Mouse (Mus musculus) liver, embryonic 15.5 days (tissue): ENCODE results near the gene Sars2. TPM values are rescaled to one million over a fixed set of nuclear protein-coding genes. Genes with fewer than 3 reads are reported as not detected.

Experiments
- ATAC-seq: fragments of 200-750 bp; cut with Nextera tagmentation; 2 replicates; pipeline ENCODE4 v1.8.0; 2017; ENCODE audit warnings: moderate number of reproducible peaks, mild to moderate bottlenecking, moderate library complexity; ENCODE audit not compliant: insufficient read depth
- H3K27ac ChIP-seq: fragments of 300-500 bp; sonication (generic); replicated peaks from 2 replicates; pipeline ENCODE4 v1.5.1; 2015; ENCODE audit warnings: mild to moderate bottlenecking, inconsistent platforms
- H3K27me3 ChIP-seq: fragments of 300-500 bp; sonication (generic); 2 replicates; pipeline ENCODE4 v1.6.1; 2015; ENCODE audit warnings: mild to moderate bottlenecking, inconsistent platforms
- H3K36me3 ChIP-seq: fragments of 300-500 bp; sonication (generic); replicated peaks from 2 replicates; pipeline ENCODE4 v1.6.1; 2015; ENCODE audit warnings: moderate library complexity, mild to moderate bottlenecking, inconsistent platforms
- H3K4me1 ChIP-seq: fragments of 300-500 bp; sonication (generic); replicated peaks from 2 replicates; pipeline ENCODE4 v1.6.1; 2015; ENCODE audit warnings: inconsistent platforms
- H3K4me2 ChIP-seq: fragments of 300-500 bp; sonication (generic); 2 replicates; pipeline ENCODE4 v1.6.1; 2015; ENCODE audit warnings: moderate library complexity, mild to moderate bottlenecking, inconsistent platforms
- H3K4me3 ChIP-seq: fragments of 300-500 bp; sonication (generic); replicated peaks from 2 replicates; pipeline ENCODE4 v1.5.1; 2015; ENCODE audit warnings: mild to moderate bottlenecking, inconsistent platforms
- H3K9ac ChIP-seq: fragments of 300-500 bp; sonication (generic); 2 replicates; pipeline ENCODE4 v1.6.1; 2015; ENCODE audit warnings: moderate library complexity, mild to moderate bottlenecking, inconsistent platforms
- H3K9me3 ChIP-seq: fragments of 300-500 bp; sonication (generic); replicated peaks from 2 replicates; pipeline ENCODE4 v1.6.1; 2016; ENCODE audit warnings: inconsistent platforms
- WGBS: fragments of 180-500 bp; shearing (Covaris S2); methylation state at CpG from one replicate; pipeline ENCODE4 v1.1.7; 2015; ENCODE audit warnings: mixed read lengths; ENCODE audit not compliant: insufficient replicate concordance; 5-methylcytosine and 5-hydroxymethylcytosine counted together
- polyA plus RNA-seq: library from polyadenylated mRNA; unstranded; fragments of >200 nt; fragmentation: Nextera tagmentation; extraction: Ambion mirVana; gene quantifications from 2 replicates; pipeline ENCODE4 v1.2.1, GENCODE M21; 2015

The Sars2 gene
- polyA plus RNA-seq, 1 experiment from 2014 or later: 12.2 TPM

GRCm38 (mm10) chr7:28780067-28780658 lies 38.4 kb downstream of the Sars2 start:
- WGBS: 38% methylated on average over 6 of the region's 6 CpGs
- Histone ChIP-seq H3K27me3 (no peaks in the 10 kb centered on the region), H3K9ac (no peak overlapping the region), H3K4me1 (peaks cover 18% of the 10 kb centered on the region), H3K36me3 (0 out of 2 replicates have a peak, but pooled peaks cover 4% of the 10 kb centered on the region), H3K9me3 (no peaks in the 10 kb centered on the region), H3K4me2 (no peak overlapping the region), H3K4me3 (no peak overlapping the region), H3K27ac (peak overlapping the region; percentile 66; the same call in 1 of the 2 replicates)
- peak; percentile 49; the same call in 1 of the 2 replicates for ATAC-seq

- ATAC-seq: no peak
Measured at GRCm38 (mm10) chr7:28780857-28781256, 39.1 kb downstream of the Sars2 start.

GRCm38 (mm10) chr7:28781261-28781663 lies 39.5 kb downstream of the Sars2 start:
- Histone ChIP-seq H3K36me3 (0 out of 2 replicates have a peak, but pooled peaks cover 4% of the 10 kb centered on the region), H3K4me2 (no peak overlapping the region), H3K4me3 (no peak overlapping the region), H3K27ac (peak overlapping the region; percentile 14; the same call in 1 of the 2 replicates), H3K4me1 (peaks cover 18% of the 10 kb centered on the region), H3K27me3 (no peaks in the 10 kb centered on the region), H3K9ac (no peak overlapping the region), H3K9me3 (no peaks in the 10 kb centered on the region)
- no peak for ATAC-seq
- WGBS: 66% methylated on average over 8 of the region's 8 CpGs

More at GRCm38 (mm10) chr7:28780857-28781256, 39.1 kb downstream of the Sars2 start:
- H3K27ac ChIP-seq: 0 out of 2 replicates have a peak overlapping the region, but pooled peaks have one; percentile 30
- peaks cover 18% of the 10 kb centered on the region for H3K4me1 ChIP-seq
- H3K9me3 ChIP-seq: no peaks in the 10 kb centered on the region
- no peak overlapping the region for H3K4me2 ChIP-seq
- WGBS: 40% methylated on average over 7 of the region's 7 CpGs
- H3K36me3 ChIP-seq: 0 out of 2 replicates have a peak, but pooled peaks cover 4% of the 10 kb centered on the region
- no peak overlapping the region for H3K4me3 ChIP-seq
- H3K27me3 ChIP-seq: no peaks in the 10 kb centered on the region
- H3K9ac ChIP-seq: no peak overlapping the region

- WGBS: 56% methylated on average over 5 of the region's 5 CpGs
Measured at GRCm38 (mm10) chr7:28785161-28785560, 43.4 kb downstream of the Sars2 start.

GRCm38 (mm10) chr7:28787884-28788283 lies 46.1 kb downstream of the Sars2 start:
- WGBS: 75% methylated on average over 9 of the region's 9 CpGs
- Histone ChIP-seq H3K27me3 (no peaks in the 10 kb centered on the region), H3K4me3 (no peak overlapping the region), H3K9me3 (no peaks in the 10 kb centered on the region), H3K4me2 (no peak overlapping the region), H3K36me3 (0 out of 2 replicates have a peak, but pooled peaks cover under 1% of the 10 kb centered on the region), H3K27ac (no peak overlapping the region), H3K4me1 (peaks cover 13% of the 10 kb centered on the region), H3K9ac (no peak overlapping the region)
- ATAC-seq: no peak

More at GRCm38 (mm10) chr7:28785161-28785560, 43.4 kb downstream of the Sars2 start:
- no peak overlapping the region for H3K27ac ChIP-seq
- H3K27me3 ChIP-seq: no peaks in the 10 kb centered on the region
- no peak overlapping the region for H3K9ac ChIP-seq
- 0 out of 2 replicates have a peak, but pooled peaks cover 4% of the 10 kb centered on the region for H3K36me3 ChIP-seq
- ATAC-seq: no peak
- no peak overlapping the region for H3K4me3 ChIP-seq
- no peaks in the 10 kb centered on the region for H3K9me3 ChIP-seq
- H3K4me2 ChIP-seq: no peak overlapping the region
- H3K4me1 ChIP-seq: peaks cover 18% of the 10 kb centered on the region

- Histone ChIP-seq H3K27ac (no peak within 1 kb of the TSS), H3K9me3 (no peaks in the 10 kb centered on the region), H3K4me3 (peak within 1 kb of the TSS; percentile 36), H3K27me3 (no peaks in the 10 kb centered on the region), H3K4me2 (peak within 1 kb of the TSS; percentile 7; the same call in 1 of the 2 replicates), H3K9ac (peak within 1 kb of the TSS; percentile 15; the same call in 1 of the 2 replicates), H3K36me3 (no peaks in the 10 kb centered on the region), H3K4me1 (peaks cover 13% of the 10 kb centered on the region)
- ATAC-seq: no peak
- 34% methylated on average over 5 of the region's 5 CpGs for WGBS
Measured at GRCm38 (mm10) chr7:28788307-28789195, 46.8 kb downstream of the Sars2 start, which contains the start of gene Rinl. Gene Rinl (plus strand): TSS chr7:28788969.

- Histone ChIP-seq H3K4me1 (peaks cover 13% of the 10 kb centered on the region), H3K4me3 (peak overlapping the region; percentile 36), H3K4me2 (peak overlapping the region; percentile 7; the same call in 1 of the 2 replicates), H3K27me3 (no peaks in the 10 kb centered on the region), H3K27ac (no peak overlapping the region), H3K9ac (peak overlapping the region; percentile 15; the same call in 1 of the 2 replicates), H3K36me3 (no peaks in the 10 kb centered on the region), H3K9me3 (no peaks in the 10 kb centered on the region)
- no peak for ATAC-seq
- WGBS: 69% methylated on average over 3 of the region's 3 CpGs
Measured at GRCm38 (mm10) chr7:28789235-28789634, 47.4 kb downstream of the Sars2 start.

GRCm38 (mm10) chr7:28790066-28790806 lies 48.4 kb downstream of the Sars2 start:
- ATAC-seq: no peak
- 45% methylated on average over 8 of the region's 8 CpGs for WGBS

GRCm38 (mm10) chr7:28791706-28792105 lies 49.9 kb downstream of the Sars2 start:
- Histone ChIP-seq H3K27me3 (no peaks in the 10 kb centered on the region), H3K4me3 (no peak overlapping the region), H3K9ac (no peak overlapping the region), H3K9me3 (no peaks in the 10 kb centered on the region), H3K36me3 (no peaks in the 10 kb centered on the region), H3K4me2 (no peak overlapping the region), H3K4me1 (peaks cover 28% of the 10 kb centered on the region), H3K27ac (no peak overlapping the region)
- no peak for ATAC-seq

More at GRCm38 (mm10) chr7:28790066-28790806, 48.4 kb downstream of the Sars2 start:
- H3K4me3 ChIP-seq: no peak overlapping the region
- no peak overlapping the region for H3K9ac ChIP-seq
- no peak overlapping the region for H3K4me2 ChIP-seq
- no peak overlapping the region for H3K27ac ChIP-seq
- no peaks in the 10 kb centered on the region for H3K27me3 ChIP-seq
- no peaks in the 10 kb centered on the region for H3K36me3 ChIP-seq
- H3K9me3 ChIP-seq: no peaks in the 10 kb centered on the region
- H3K4me1 ChIP-seq: peaks cover 13% of the 10 kb centered on the region

- peaks cover 35% of the 10 kb centered on the region for H3K4me1 ChIP-seq
- WGBS: 54% methylated on average over 14 of the region's 14 CpGs
- H3K9me3 ChIP-seq: no peaks in the 10 kb centered on the region
- H3K4me2 ChIP-seq: no peak overlapping the region
- no peak for ATAC-seq
- no peak overlapping the region for H3K9ac ChIP-seq
- no peak overlapping the region for H3K4me3 ChIP-seq
- no peaks in the 10 kb centered on the region for H3K27me3 ChIP-seq
- no peaks in the 10 kb centered on the region for H3K36me3 ChIP-seq
- H3K27ac ChIP-seq: no peak overlapping the region
Measured at GRCm38 (mm10) chr7:28792391-28793185, 50.8 kb downstream of the Sars2 start.
